Mouse (Mus musculus) neural tube, embryonic 12.5 days (tissue): ENCODE results near the gene Agap3. TPM values are rescaled to one million over a fixed set of nuclear protein-coding genes. Genes with fewer than 3 reads are reported as not detected.

ENCODE experiments used
- polyA plus RNA-seq: library from polyadenylated mRNA; unstranded; fragments of >200 nt; fragmentation: Nextera tagmentation; extraction: Ambion mirVana; gene quantifications from 2 replicates; pipeline ENCODE4 v1.2.1, GENCODE M21; 2016

Gene Agap3
- polyA plus RNA-seq, 1 experiment from 2014 or later = 113 TPM

Other genes with a start within 250 kb of the Agap3 start
- gene Kcnh2, start 100.6 kb upstream of the Agap3 start, polyA plus RNA-seq = 15.1 and 18.6 TPM in 2 replicates
- gene Nos3, start 87.4 kb upstream of the Agap3 start, polyA plus RNA-seq = 9.2 and 9.4 TPM in 2 replicates
- gene Atg9b, start 60.0 kb upstream of the Agap3 start, polyA plus RNA-seq = 0.34 and 0.35 TPM in 2 replicates
- gene Abcb8, start 58.5 kb upstream of the Agap3 start, polyA plus RNA-seq = 45.9 and 52.7 TPM in 2 replicates
- 1.0 and 1.4 TPM in 2 replicates for gene Asic3, start 38.8 kb upstream of the Agap3 start, polyA plus RNA-seq
- gene Cdk5, start 28.6 kb upstream of the Agap3 start, polyA plus RNA-seq = 75.4 and 79.2 TPM in 2 replicates
- gene Slc4a2, start 28.3 kb upstream of the Agap3 start, polyA plus RNA-seq = 23.0 and 24.3 TPM in 2 replicates
- 114 TPM in 2 replicates for gene Fastk, start 6.9 kb upstream of the Agap3 start, polyA plus RNA-seq
- gene Tmub1, start 4.3 kb upstream of the Agap3 start, polyA plus RNA-seq = 35.3 and 40.0 TPM in 2 replicates
- gene Gbx1, start 75.0 kb downstream of the Agap3 start, polyA plus RNA-seq = 11.0 and 12.0 TPM in 2 replicates
- 0.37 and 0.82 TPM in 2 replicates for gene Asb10, start 88.8 kb downstream of the Agap3 start, polyA plus RNA-seq
- gene 4931409K22Rik, start 104.6 kb downstream of the Agap3 start, polyA plus RNA-seq = 0.15 and 0.20 TPM in 2 replicates
- gene Abcf2, start 125.3 kb downstream of the Agap3 start, polyA plus RNA-seq = 114 and 123 TPM in 2 replicates
- gene Chpf2, start 134.6 kb downstream of the Agap3 start, polyA plus RNA-seq = 19.8 and 21.6 TPM in 2 replicates
- gene Smarcd3, start 172.2 kb downstream of the Agap3 start, polyA plus RNA-seq = 82.2 and 90.6 TPM in 2 replicates
- 39.8 and 44.2 TPM in 2 replicates for gene Nub1, start 233.4 kb downstream of the Agap3 start, polyA plus RNA-seq